Mouse (Mus musculus): Measurements from ENCODE around the gene Fbxl18.
"Not testable (repeated sequence)": the region's sequence is repeated elsewhere in the genome, so short reads cannot be mapped to it uniquely, and the experiment has no call there.

Gene Fbxl18

DNA sequence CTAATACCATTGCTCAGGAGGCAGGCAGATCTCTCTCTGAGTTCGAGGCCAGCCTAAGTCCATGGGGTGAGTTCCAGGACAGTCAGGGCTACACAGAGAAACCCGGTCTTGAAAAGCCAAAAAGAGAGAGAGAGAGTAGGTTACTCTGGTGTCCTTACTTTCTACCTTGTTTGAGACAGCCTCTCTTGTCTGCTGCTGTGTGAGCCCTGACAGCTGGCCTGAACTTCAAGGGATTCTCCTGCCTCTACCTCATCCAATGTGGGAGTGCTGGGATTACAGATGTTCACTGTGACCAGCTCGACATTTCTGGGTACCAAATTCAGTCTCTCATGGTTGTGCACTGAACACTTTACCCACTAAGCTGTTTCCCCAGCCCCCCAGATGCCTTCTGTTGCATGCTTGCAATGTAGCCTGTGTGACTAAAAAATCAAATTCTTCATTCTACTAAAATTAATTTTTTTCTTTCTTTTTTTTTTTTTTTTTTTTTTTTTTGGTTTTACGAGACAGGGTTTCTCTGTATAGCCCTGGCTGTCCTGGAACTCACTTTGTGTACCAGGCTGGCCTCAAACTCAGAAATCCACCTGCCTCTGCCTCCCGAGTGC is 4.8 kb upstream of the Fbxl18 start:
- DNase-seq (ENCODE audit: low read depth, low spot score), result no peak

DNA sequence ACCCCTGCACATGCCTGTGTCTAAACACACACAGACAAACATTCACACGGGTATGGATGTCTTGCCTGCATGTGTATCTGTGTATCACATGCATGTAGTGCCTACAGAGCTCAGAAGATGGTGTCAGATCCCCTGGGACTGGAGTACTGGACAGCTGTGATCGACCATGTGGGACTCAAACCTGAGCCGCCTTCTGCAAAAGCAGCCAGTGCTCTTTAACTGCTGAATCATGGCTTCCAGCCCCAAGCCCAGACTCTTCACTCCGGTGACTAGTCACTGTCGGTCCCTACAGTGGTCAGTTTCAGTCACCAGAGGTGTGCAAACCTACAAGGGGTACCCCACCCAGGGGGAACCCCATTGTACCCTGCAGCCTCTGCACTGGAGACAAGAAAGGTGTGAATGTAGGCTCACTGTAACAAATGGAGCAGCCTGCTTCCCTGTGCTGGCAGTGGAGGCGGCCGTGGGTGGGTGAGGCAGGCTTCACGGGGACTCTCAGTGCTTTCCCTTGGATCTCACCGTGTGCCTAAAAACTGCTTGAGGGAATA is 3.9 kb upstream of the Fbxl18 start:
- no peak for DNase-seq (ENCODE audit: low read depth, low spot score)

DNA sequence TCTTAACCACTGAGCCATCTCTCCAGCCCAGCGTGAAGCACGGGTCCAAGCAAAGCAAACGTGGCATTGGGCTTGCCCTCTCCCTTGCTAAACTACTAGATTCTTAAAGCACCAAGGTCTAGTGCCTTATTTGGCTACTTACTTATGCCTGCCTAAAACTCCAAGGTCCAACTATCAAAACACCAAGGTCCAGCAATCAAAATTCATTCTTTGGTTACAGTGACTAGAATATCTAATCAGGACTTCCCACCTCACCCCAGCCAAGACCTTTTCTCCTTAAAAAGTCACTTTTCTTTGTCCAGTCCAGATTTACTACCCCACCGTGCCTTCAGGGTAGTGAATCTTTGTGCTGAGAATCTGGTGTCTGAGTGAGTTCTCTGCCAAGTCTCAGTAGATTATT is 3.1 kb upstream of the Fbxl18 start:
- DNase-seq (ENCODE audit: low read depth, low spot score), result no peak

DNA sequence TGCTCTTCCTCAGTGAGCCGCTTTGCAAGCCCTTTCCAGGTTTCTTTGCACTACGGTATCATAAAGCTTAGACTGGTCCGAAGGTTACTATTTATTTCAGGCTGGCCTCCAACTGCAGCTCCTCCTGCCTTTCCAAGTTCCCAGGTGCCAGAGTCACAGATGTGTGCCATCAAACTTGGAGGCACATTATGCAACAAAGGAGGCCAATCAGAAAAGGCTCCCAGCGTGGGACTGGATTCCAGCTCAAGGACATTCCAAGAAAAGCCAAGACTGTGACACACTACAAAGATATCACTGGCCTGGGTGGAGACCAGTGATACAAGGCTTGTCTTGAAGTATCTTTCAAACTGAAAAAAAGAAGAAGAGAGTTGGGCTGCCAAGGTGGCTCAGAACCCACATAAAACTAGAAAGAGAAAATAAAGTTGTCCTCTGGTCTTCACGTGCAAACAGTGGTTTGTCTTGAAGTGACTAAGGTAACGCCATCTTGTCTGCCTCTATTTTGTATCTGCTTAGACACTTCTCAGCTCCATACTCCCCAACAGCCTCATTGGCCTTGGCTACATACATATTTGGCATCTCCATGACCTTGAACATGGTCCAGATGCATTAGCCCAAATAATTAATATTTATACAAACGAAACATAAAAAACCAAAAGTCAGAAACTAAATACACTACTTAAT is 2.5 kb upstream of the Fbxl18 start:
- no peak for DNase-seq (ENCODE audit: low read depth, low spot score)

DNA sequence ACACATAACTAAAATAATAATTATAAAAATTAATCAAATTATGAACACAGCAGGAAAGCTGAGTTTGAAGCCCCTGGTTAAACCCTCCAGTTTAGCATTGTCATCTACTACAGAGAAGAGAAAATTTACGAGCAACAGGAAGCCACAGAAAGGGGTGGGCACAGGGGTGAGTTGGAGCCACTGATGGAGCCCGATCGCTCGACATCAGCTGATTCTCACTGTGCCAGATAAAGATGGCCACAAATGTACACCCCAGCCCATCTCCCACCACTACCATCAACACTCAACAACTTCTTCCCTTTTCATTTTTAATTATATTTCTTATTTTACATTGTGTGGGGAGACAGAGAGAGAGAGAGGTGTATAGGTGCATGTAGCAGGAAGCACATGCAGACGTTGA is 1.5 kb upstream of the Fbxl18 start:
- no peak for DNase-seq (ENCODE audit: low read depth, low spot score)

DNA sequence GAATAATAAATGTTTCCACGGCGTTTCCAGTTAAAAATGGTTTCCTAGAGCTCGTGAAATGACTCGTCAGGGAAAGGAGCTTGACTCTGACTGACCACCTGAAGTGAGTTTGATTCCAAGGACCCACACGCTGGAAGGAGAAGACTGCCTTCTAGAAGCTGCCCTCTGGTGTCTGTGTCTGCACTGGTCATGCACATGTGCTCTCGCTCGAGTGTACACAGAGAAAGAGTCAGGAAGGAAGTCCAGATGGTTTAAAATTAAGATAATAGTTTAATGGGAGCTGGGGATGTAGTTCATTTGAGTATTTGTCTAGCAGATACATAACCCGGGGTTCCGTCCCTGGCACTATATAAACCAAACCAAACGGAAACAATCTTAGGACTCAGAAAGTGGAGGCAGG is 971 bp upstream of the Fbxl18 start:
- DNase-seq (ENCODE audit: low read depth, low spot score), result no peak

DNA sequence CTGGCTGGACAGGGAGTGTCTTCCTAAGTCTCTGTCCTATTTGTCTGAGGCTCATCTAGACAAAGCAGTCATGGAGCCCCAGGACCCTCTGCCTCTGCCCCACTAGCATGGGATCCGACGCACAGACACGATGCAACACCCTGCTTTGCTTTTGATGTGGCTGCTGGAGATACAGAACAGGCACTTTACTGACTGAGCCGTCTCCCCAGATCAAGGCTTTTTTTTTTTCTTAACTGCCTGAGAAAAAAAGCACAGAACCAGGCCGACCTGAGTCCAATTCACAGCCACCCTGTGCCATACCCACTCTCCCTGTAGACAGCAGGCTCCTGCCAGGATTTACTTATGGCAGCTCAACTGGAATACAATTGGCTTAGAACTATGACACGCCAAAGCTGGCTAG is 3.8 kb downstream of the Fbxl18 start:
- no peak for DNase-seq (ENCODE audit: low read depth, low spot score)

DNA sequence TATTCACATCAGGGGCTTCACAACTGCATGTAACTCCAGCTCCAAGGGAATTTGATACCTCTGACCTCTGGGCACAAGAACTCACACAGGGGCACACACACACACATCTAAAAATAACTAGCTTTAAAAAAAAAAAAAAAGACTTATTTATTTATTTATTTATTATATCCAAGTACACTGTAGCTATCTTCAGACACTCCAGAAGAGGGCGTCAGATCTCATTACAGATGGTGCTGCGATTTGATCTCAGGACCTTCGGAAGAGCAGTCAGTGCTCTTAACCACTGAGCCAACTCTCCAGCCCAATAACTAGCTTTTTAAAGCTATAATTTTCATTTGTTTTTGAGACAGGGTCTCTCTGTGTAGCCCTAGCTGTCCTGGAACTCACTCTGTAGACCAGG is 7.7 kb downstream of the Fbxl18 start:
- DNase-seq (ENCODE audit: low read depth, low spot score), result not testable (repeated sequence)

DNA sequence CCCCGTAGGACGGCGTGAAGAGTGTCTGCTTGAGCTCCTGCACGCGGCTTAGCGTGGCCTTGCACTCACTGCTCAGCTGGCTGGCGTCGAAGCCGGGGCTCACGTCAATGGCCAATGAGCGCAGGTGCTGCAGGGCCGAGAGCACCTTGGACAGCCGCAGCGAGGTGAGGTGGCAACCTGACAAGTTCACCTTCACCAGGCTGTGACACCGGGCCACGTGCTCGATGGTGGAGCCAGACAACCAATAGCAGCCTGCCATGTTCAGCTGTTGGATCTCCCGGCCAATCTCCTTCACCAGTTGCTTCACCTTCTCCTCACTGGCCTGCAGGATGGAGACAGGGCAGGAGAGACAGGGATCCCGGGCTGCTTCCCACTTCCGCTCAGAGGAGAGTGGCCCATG is 8.5 kb downstream of the Fbxl18 start:
- no peak for DNase-seq (ENCODE audit: low read depth, low spot score)

DNA sequence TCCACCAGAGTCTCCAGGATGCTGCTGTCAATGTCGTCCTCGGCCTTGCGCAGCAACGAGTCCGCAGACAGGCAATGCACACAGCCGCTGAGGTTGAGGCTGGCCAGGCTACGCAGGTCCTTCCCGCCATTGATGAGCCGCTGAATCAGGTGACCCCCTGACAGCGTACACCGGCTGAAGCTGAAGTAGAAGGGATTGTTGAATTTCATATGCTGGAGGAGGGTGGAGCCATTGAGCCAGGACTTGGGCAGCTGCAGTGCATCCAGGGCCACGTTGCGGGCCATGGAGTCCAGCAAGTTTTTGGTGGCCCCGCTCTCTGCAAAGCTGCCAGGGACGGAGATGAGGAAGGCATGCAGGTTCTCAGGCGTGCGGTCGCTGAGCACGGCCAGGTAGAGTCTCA is 9.0 kb downstream of the Fbxl18 start:
- no peak for DNase-seq (ENCODE audit: low read depth, low spot score)

DNA sequence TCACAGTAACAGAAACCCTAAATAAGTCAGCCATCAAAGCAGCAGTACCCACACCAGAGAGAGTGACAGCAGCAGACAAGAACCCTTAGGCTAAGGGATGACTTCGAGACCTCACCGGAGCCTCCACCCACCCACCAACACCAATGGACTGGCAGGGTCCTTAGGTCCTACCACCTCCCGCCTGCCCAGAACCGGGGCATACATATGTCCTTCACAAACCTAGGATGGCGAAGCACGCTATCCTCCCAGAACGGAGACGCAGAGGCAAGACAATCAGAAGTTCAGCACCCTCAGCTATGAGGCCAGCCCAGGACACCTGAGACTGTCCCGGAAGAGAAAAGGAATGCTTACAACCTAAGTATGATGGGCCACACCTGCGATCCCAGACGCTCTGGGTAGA is 12.8 kb downstream of the Fbxl18 start:
- DNase-seq (ENCODE audit: low read depth, low spot score), result no peak

DNA sequence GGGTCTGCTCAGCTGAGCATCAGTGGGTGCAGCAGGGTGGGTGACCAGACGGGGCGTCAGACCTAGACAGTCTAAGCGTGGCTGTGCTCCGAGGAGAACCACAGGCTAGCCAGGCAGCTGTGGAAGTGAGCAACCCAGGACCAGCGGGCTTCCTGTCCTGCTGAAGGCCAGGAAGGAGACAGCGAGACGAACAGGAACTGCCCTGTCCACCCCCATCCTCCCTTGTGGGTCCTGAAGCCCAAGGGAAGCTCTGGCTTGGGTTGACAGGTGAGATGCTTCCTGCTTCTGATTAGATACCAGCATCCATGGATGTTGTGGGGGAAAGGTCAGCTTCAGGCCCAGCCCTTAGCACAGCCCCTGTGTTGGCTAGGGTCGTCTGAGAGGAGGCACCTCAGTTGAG is 13.3 kb downstream of the Fbxl18 start:
- DNase-seq (ENCODE audit: low read depth, low spot score), result no peak

DNA sequence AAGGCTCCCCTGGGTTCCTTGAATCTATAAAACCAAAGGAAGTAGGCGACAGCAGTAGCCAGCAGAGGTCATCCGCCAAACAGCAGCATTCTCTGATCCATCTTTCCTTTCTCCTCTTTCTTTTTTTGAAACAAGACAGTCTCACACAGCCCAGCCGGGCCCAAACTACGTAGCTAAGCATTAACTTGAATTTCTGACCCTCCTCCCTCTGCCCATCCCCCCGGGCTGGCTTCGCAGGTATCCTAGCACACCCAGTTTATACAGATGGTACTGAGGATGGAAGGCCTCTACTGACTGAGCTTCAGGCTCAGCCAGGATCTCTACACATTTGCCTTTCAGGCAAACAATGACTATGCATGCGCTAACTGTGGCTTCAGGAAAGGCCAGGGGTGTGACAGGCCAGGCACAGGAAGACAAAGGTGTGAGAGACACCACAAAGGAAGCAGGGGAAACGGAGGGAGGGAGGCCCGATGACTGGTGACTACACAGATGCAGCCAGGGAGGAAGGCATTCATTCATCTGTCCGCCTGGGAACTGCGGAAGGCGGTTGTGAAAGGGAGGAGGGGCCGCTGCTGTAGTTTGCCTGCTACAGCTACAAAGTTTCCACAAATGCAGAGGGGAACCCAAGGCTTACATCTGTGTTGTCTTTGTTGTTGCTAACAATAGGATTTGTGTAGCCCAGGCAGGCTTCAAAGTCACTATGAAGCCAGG is 14.3 kb downstream of the Fbxl18 start:
- no peak for DNase-seq (ENCODE audit: low read depth, low spot score)

DNA sequence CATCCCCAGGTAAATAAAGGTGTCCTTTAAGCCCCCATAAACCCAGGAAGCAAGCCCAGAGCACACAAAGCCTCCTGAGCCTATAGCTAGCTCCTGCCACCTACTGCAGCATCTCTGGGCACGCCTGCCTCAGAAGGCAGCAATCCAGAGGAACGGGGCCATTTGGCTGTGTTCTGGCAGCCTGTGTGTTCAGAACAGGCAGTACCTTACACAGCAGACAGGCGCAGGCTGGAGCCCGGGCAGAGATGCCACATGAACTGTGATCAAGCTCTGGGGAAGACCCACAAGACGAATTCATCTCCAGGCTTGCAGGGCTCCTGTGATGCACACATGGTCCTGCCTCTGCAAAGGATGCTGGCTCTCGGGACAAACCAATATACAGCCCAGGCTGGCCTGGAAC is 15.0 kb downstream of the Fbxl18 start:
- DNase-seq (ENCODE audit: low read depth, low spot score), result no peak

DNA sequence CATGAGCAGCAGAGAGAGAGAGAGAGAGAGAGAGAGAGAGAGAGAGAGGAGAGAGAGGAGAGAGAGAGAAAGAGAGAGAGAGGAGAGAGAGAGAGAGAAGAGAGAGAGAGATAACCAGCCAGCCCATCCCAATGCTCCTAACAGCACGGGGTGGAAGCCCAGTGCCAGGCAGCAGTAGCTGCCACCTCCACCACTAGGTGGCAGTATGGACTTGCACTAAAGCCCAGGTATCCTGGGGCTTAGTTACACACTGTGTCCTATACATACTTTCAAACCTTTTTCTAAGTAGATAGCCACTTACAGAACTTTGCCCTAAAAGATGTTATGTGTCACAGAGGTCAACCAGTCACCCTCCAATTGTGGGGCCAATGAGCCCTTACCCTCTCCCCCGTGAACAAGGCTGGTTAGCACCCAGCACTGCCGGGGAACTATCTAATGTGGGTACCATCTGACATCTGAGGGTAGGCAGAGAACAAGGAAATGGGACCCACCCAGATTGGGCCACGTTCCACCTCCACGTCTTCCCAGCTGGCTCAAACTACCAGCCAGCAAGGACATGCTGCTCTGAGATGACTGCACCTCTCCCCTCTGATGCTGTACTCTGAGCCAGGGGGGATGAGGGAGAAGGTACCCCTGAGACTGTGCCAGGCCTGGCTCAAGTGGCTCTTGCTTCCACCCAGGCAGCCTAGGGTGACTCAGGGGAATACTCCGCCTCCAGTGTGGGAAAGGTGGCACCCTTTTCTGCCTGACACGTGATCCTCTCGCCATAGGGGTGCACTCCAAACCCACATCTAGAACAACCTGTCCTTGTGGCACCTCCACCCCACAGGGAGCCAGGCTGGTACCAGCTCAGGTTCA is 15.7 kb downstream of the Fbxl18 start:
- peak; percentile 93 for DNase-seq (ENCODE audit: low read depth, low spot score)

DNA sequence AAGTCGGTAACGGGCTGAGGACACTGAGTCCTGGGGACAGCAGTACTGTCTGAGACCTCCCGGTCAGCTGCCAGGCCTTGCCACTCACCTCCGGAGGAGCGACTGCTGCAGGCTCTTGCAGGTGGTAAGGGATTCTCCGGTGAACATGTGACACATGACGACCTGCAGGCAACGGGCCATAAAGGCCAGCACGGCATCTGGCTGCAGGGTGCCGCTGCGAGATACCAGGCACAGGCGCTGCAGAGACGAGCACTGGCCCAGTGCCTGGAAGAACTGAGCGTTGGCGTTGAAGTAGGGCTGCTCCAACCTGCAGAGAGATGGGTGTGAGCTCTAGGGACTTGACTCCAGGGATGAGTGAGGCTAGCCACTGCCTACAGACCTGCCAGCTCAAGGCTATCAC is 16.7 kb downstream of the Fbxl18 start:
- DNase-seq (ENCODE audit: low read depth, low spot score), result no peak

DNA sequence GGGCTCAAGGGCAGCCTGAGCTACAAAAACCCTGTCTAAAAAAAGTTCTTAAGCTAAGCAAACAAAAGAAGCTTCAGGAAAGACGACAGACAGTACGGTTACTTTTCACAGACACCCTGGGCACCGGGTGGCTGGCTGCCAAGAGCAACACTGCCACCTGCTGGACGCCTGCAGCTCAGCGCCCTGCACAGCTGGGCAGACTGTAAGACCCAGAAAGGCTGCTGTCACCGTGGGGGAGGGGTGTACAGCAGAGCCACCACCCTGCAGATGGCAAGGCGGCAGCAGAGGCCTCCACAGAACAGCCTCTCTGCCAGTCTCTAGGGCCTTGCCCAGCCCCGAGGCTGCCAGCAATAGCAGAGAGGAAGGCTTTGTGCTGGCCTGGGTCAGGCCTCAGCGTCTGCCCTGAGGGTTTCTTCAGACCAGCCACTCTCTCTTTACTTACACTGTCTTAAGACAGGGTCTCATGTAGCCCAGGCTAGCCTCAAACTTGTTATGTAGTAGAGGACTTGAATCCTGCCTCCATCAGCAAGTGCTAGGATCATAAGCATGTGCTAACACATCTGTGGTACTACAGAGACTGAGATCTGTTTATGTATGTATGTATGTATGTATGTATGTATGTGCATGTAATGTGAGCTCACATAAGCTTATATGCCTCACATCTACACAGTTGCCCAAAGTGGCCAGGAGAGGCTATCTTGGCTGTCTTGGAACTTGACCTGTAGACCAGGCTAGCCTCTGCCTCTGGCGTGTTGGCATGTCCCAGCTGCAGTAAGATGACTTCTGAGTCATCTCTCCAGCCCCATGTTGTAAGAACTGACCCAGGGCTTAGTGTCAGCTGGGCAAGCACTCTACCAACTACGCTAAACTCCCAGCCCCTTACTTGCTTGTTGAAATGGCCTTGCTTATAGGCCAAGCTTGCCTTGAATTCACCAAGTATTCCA is 17.6 kb downstream of the Fbxl18 start:
- DNase-seq (ENCODE audit: low read depth, low spot score), result peak; percentile 85

DNA sequence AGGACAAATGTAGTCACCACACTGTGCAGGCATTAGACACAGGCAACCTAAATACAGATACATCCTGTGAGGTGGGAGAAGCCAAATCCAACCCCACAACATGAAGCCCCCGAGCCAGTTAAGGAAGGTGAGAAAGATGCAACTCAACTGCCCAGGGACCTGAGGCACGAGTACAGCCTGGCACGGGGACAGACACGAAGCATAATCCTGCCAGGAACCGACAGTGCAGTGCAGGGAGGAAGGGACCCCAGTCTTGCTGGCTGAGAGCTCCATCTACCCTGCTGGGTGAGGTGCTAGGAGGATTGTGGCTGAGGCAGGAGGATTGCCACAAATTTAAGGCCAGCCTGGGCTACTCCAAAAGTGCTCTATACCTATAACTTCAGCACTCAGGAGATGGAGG is 18.3 kb downstream of the Fbxl18 start:
- no peak for DNase-seq (ENCODE audit: low read depth, low spot score)

DNA sequence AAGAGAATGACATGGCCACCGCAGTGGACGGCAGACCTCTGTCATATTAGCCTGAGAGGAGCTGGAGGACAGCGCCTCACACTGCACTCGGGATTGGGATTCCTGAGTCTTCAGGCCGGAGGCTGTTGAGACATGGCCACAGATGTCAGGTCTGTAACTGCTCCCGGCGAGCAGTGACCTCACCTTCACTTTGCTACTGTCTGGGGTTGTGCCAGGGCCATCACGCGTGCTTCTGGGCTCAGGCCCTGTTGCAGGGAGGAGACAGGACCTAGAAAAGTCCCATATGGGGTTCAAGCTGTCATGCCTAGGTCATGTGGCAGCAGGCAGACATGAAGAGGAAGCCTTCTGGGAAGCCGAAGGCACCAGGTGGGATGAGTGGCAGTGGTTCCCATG is 19.7 kb downstream of the Fbxl18 start:
- no peak for DNase-seq (ENCODE audit: low read depth, low spot score)

DNA sequence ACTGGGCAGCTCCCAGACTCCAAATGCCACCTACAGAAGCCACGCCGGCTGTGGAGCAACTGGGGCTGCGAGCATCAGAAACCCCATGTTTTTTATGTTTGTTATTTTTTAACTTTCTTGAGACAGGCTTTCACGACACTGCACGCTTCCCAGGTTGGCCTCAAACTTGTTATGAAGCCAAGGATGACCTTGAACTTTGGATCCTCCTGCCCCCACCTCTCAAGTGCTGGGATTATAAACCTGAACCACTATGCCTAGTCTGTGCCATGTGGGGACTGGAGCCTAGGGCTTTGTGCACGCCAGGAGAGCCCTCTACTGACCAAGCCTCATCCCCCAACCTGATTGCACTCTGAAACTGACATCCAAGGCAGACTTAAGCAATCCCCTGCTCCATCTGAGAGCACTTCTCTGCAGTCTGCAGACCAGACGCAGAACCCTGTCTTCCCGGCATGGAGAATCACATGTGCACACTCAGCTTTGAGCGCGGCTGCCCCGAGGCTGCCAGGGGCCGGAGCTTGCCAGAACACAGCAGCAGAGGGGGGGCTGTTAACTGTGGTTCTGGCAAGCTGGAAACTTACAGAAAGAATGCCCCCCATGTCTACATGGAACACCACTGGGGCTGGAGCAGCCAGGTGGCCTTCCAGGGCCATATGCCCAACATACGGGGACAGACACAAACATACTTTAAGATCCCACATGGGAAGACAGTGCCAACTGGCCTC is 20.3 kb downstream of the Fbxl18 start:
- no peak for DNase-seq (ENCODE audit: low read depth, low spot score)
